Mouse (Mus musculus): ENCODE data around the gene Fkbp7.
"Not testable (repeated sequence)": the region's sequence is repeated elsewhere in the genome, so short reads cannot be mapped to it uniquely, and the experiment has no call there.

The Fkbp7 gene

GRCm38 (mm10) chr2:76667200-76667599 is 5.7 kb downstream of the Fkbp7 start:
- no peak for DNase-seq (ENCODE audit: low spot score in 2 of 2)

- no peak for DNase-seq (ENCODE audit: low spot score in 2 of 2)
These were observed 7.4 kb downstream of the Fkbp7 start for GRCm38 (mm10) chr2:76665531-76665930.

GRCm38 (mm10) chr2:76659419-76659818 is 13.5 kb downstream of the Fkbp7 start:
- DNase-seq (ENCODE audit: low spot score in 2 of 2) = no peak

GRCm38 (mm10) chr2:76658551-76658950 is 14.4 kb downstream of the Fkbp7 start:
- no peak for DNase-seq (ENCODE audit: low spot score in 2 of 2)

- no peak for DNase-seq (ENCODE audit: low spot score in 2 of 2)
These were observed 16.9 kb downstream of the Fkbp7 start for GRCm38 (mm10) chr2:76655982-76656381.

GRCm38 (mm10) chr2:76655444-76655843 is 17.5 kb downstream of the Fkbp7 start:
- no peak for DNase-seq (ENCODE audit: low spot score in 2 of 2)

- DNase-seq (ENCODE audit: low spot score in 2 of 2) = no peak
These were observed 18.3 kb downstream of the Fkbp7 start for GRCm38 (mm10) chr2:76654646-76655045.

GRCm38 (mm10) chr2:76653070-76653469 is 19.8 kb downstream of the Fkbp7 start:
- DNase-seq (ENCODE audit: low spot score in 2 of 2) = no peak

GRCm38 (mm10) chr2:76648666-76649141 is 24.2 kb downstream of the Fkbp7 start:
- no peak for DNase-seq (ENCODE audit: low spot score in 2 of 2)

- peak; percentile 93 to 95 for DNase-seq (ENCODE audit: low spot score in 2 of 2)
These were observed 24.9 kb downstream of the Fkbp7 start, which contains the start of the genes Prkra and Pjvk for GRCm38 (mm10) chr2:76647883-76648570. Gene Prkra (minus strand): TSS chr2:76648015. Gene Pjvk (plus strand): TSS chr2:76648476.

- DNase-seq (ENCODE audit: low spot score in 2 of 2) = no peak
These were observed 25.5 kb downstream of the Fkbp7 start for GRCm38 (mm10) chr2:76647441-76647869.

- DNase-seq (ENCODE audit: low spot score in 2 of 2) = no peak
These were observed 29.1 kb downstream of the Fkbp7 start for GRCm38 (mm10) chr2:76643801-76644200.

GRCm38 (mm10) chr2:76639637-76640036 is 33.3 kb downstream of the Fkbp7 start:
- no peak for DNase-seq (ENCODE audit: low spot score in 2 of 2)

- DNase-seq (ENCODE audit: low spot score in 2 of 2) = no peak
These were observed 41.3 kb downstream of the Fkbp7 start for GRCm38 (mm10) chr2:76631600-76631999.

GRCm38 (mm10) chr2:76630293-76630692 is 42.6 kb downstream of the Fkbp7 start:
- DNase-seq (ENCODE audit: low spot score in 2 of 2) = no peak

- not testable (repeated sequence) for DNase-seq (ENCODE audit: low spot score in 2 of 2)
These were observed 50.6 kb downstream of the Fkbp7 start for GRCm38 (mm10) chr2:76622316-76622715.

- no peak for DNase-seq (ENCODE audit: low spot score in 2 of 2)
These were observed 51.2 kb downstream of the Fkbp7 start for GRCm38 (mm10) chr2:76621724-76622123.

- DNase-seq (ENCODE audit: low spot score in 2 of 2) = no peak
These were observed 52.7 kb downstream of the Fkbp7 start for GRCm38 (mm10) chr2:76620188-76620587.

GRCm38 (mm10) chr2:76618078-76618477 is 54.8 kb downstream of the Fkbp7 start:
- no peak for DNase-seq (ENCODE audit: low spot score in 2 of 2)

Measured in right cerebral cortex, postnatal 36 days (tissue).